In the genomic region with DNA sequence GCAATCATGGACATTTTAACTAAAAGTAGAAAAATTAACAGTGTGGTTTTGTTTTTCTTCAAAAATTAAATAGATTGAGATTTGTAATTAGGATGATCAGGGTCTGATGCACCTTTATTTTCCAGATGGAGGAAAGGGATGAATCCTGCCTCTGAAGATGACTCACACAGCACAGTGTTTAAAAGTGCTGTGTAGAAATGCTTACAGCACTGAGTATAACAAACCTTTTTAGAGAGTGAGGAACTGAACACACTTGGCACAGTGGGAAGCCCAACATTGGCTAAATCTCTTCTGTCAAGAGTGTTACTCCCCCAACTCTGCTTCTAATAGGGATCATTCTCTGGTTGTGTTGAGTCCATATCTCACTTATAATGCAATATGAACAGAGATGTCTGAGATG, we compare ENCODE assay signal across 20 mouse cellular contexts. TPM values are rescaled to one million over a fixed set of nuclear protein-coding genes. Genes with fewer than 3 reads are reported as not detected.
DNase-seq lines count a peak whose midpoint lies in the region; ATAC-seq lines count a peak whose summit lies in the region.
"Had no signal": no experiment of that assay in that cellular context is flagged by ENCODE, and none has a peak within 500 bp of the region (broad histone marks: within the 10 kb centered on the region; RNA-seq: fewer than 3 reads in every experiment).

No protein-coding gene starts in this region.

- peak; percentile 89 for ATAC-seq in frontal cortex, adult (ENCODE audit: low TSS enrichment)
- ATAC-seq: activated CD4-positive, CD25-positive, alpha-beta regulatory T cell, adult 4 months; CD4-positive, CD25-positive, alpha-beta regulatory T cell, adult 4 months; Patski had no signal

- no peak for DNase-seq in frontal cortex, postnatal 14 days (ENCODE audit: low spot score in 2 of 2)
- peak; percentile 55 for DNase-seq in brain, adult 2 months (ENCODE audit: low read depth, low spot score)
- DNase-seq in adrenal gland, postnatal 14 days, result no peak
- DNase-seq: adrenal gland, adult 2 months; adrenal gland, adult 8-10 months; adrenal gland, postnatal 10 days; adrenal gland, postnatal 25 days; adrenal gland, postnatal 36 days; B cell, adult 2 months; cerebellum, adult 11 months; cerebellum, adult 11-12 months; cerebellum, adult 18-20 months; cerebellum, adult 2 months; cerebellum, adult 8-10 months had no signal

RNA-seq across cellular contexts. Expression of a gene that starts 57.2 kb away (rescaled TPM):
- 6.6 and 9.3 TPM in 2 replicates for total RNA-seq in adrenal gland, postnatal 14 days (2021)
- total RNA-seq: CH12.LX, MEL had no signal
